Mouse (Mus musculus) heart, postnatal 0 days (tissue): ENCODE measurements around the gene Nfia. TPM values are rescaled to one million over a fixed set of nuclear protein-coding genes. Genes with fewer than 3 reads are reported as not detected.

ENCODE experiments used
- ATAC-seq: fragments of 200-750 bp; cut with Nextera tagmentation; 2 replicates; pipeline ENCODE4 v1.8.0; 2017; ENCODE audit warnings: low read depth, moderate number of reproducible peaks, moderate library complexity; ENCODE audit not compliant: insufficient read depth
- DNase-seq: peaks from one replicate; pipeline ENCODE4 v3.0.0-alpha.2; 2016; ENCODE audit warnings: low spot score
- H3K27ac ChIP-seq: fragments of 300-500 bp; sonication (generic); 2 replicates; pipeline ENCODE4 v1.5.1; 2014; ENCODE audit warnings: low read depth, mild to moderate bottlenecking
- H3K27me3 ChIP-seq: fragments of 300-500 bp; sonication (generic); 2 replicates; pipeline ENCODE4 v1.6.1; 2014; ENCODE audit warnings: low read length, mixed read lengths; ENCODE audit not compliant: control insufficient read depth, insufficient read depth
- H3K36me3 ChIP-seq: fragments of 300-500 bp; sonication (generic); replicated peaks from 2 replicates; pipeline ENCODE4 v1.6.1; 2014; ENCODE audit warnings: low read length, mixed read lengths; ENCODE audit not compliant: control insufficient read depth, insufficient read depth
- H3K4me1 ChIP-seq: fragments of 300-500 bp; sonication (generic); 2 replicates; pipeline ENCODE4 v1.6.1; 2014; ENCODE audit warnings: antibody characterized with exemption; ENCODE audit not compliant: control insufficient read depth, insufficient read depth
- H3K4me2 ChIP-seq: fragments of 300-500 bp; sonication (generic); 2 replicates; pipeline ENCODE4 v1.6.1; 2014; ENCODE audit warnings: low read depth, mild to moderate bottlenecking, low read length, moderate library complexity
- H3K4me3 ChIP-seq: fragments of 300-500 bp; sonication (generic); 2 replicates; pipeline ENCODE4 v1.5.1; 2014; ENCODE audit warnings: low read depth, low read length
- H3K9ac ChIP-seq: fragments of 300-500 bp; sonication (generic); replicated peaks from 2 replicates; pipeline ENCODE4 v1.6.1; 2014; ENCODE audit warnings: low read depth, low read length, mixed read lengths
- H3K9me3 ChIP-seq: fragments of 300-500 bp; sonication (generic); replicated peaks from 2 replicates; pipeline ENCODE4 v1.6.1; 2016; ENCODE audit warnings: low read length; ENCODE audit not compliant: control insufficient read depth
- CTCF ChIP-seq: IDR thresholded peaks from 2 replicates; pipeline ENCODE4 v1.5.1; 2016; ENCODE audit warnings: antibody characterized with exemption, control low read depth, low read depth
- EP300 ChIP-seq: IDR thresholded peaks from 2 replicates; pipeline ENCODE4 v1.6.1; 2016; ENCODE audit warnings: antibody characterized with exemption, low read depth
- WGBS: fragments of 180-500 bp; shearing (Covaris S2); extraction: QIAGEN DNeasy Blood & Tissue Kit; methylation state at CpG from one replicate; pipeline ENCODE4 v1.1.7; 2014; 5-methylcytosine and 5-hydroxymethylcytosine counted together
- polyA plus RNA-seq: library from polyadenylated mRNA; unstranded; fragments of >200 nt; fragmentation: Nextera tagmentation; extraction: Ambion mirVana; gene quantifications from 2 replicates; pipeline ENCODE4 v1.2.1, GENCODE M21; 2015
- total RNA-seq: library from RNA; depleted of rRNA; stranded (reverse); fragments of >200 nt; gene quantifications from 2 replicates; pipeline ENCODE4 v1.2.3, GENCODE M21; 2014; ENCODE audit warnings: low replicate concordance

Gene Nfia
- total and polyA plus RNA-seq, 2 experiments from 2014 or later = 53.8 to 114 TPM

DNA sequence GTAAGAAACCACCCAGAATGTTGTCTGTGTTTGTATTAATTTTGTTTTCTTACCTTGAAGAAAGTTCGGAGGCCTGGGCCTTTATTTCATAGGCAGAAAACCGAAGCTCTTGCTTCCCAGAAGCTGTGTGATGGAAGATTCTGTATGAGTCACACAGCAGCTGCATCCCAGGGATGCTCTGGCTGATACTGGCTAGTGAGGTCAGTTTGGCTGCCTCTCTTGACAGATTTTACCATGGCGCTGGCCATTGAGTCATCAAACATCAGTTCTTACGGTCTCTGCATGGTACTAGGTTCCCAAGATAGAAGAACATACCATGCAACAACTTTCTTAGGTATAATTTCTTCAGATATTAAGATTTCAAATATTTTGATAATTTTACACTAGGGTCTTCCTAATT is 22.3 kb downstream of the Nfia start:
- no peak overlapping the region for H3K4me2 ChIP-seq
- DNase-seq (no peak), ATAC-seq (no peak)
- no peak overlapping the region for H3K4me3 ChIP-seq
- H3K9ac ChIP-seq = no peak overlapping the region
- WGBS = 70% methylated on average over 4 of the region's 4 CpGs
- no peaks in the 10 kb centered on the region for H3K27me3 ChIP-seq
- peaks cover 23% of the 10 kb centered on the region; the same call in 1 of the 2 replicates for H3K4me1 ChIP-seq
- H3K36me3 ChIP-seq = peaks cover 12% of the 10 kb centered on the region; the same call in 1 of the 2 replicates
- no peak overlapping the region for H3K27ac ChIP-seq
- no peaks in the 10 kb centered on the region for H3K9me3 ChIP-seq
- no peak for TF ChIP-seq EP300
- no peak for TF ChIP-seq CTCF

DNA sequence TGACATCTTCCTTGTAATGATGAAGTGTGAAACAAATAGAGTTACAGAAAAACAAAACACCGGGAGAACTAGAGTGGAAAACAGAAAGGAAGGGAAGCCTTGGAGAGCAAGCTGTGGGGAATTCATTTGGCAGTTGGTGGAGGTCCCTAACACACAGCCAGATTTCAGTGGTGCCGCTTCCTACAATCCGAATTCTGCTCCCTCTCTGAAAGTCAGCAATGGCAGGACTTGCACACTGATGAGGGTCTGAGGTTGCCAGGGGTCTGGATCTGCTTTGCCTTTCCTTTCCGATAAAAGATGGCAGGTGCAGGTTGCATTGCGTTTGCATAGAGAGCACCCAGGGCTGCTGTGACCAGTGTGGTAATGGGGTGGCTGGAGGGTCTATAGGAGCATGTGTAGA is 23.4 kb downstream of the Nfia start:
- H3K4me2 ChIP-seq = no peak overlapping the region
- ATAC-seq (no peak), DNase-seq (no peak)
- peaks cover 20% of the 10 kb centered on the region; the same call in 1 of the 2 replicates for H3K4me1 ChIP-seq
- no peak overlapping the region for H3K27ac ChIP-seq
- peaks cover 8% of the 10 kb centered on the region; the same call in 1 of the 2 replicates for H3K36me3 ChIP-seq
- no peak overlapping the region for H3K4me3 ChIP-seq
- H3K9ac ChIP-seq = no peak overlapping the region
- no peaks in the 10 kb centered on the region for H3K27me3 ChIP-seq
- TF ChIP-seq EP300 = no peak
- TF ChIP-seq CTCF = no peak
- H3K9me3 ChIP-seq = no peaks in the 10 kb centered on the region
- WGBS = 76% methylated on average over 5 of the region's 5 CpGs

DNA sequence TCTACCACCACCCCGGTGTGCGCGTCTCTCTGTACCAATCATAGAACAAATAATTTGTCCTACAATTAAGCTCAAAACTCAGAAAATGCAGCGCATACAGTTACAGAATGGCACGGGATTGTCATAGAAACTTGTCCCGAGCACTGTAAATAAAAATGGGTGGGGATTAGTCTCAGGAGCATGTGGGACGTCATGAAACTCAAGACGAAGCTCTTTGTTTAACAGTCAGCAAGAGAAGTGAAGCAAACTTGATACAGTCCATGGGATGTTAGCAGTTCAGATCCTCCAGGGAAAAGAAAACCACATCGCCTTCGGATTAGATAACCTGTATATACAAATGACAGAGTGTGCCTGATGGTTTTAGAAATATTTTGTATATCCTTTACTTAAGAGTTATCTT is 24.0 kb downstream of the Nfia start:
- 73% methylated on average over 10 of the region's 10 CpGs for WGBS
- TF ChIP-seq CTCF = no peak
- no peak for TF ChIP-seq EP300
- no peak for ATAC-seq
- Histone ChIP-seq H3K27ac (no peak overlapping the region), H3K4me3 (no peak overlapping the region), H3K4me2 (no peak overlapping the region), H3K9me3 (no peaks in the 10 kb centered on the region), H3K36me3 (peaks cover 4% of the 10 kb centered on the region; the same call in 1 of the 2 replicates), H3K4me1 (peaks cover 20% of the 10 kb centered on the region; the same call in 1 of the 2 replicates), H3K9ac (no peak overlapping the region), H3K27me3 (no peaks in the 10 kb centered on the region)
- DNase-seq = no peak

DNA sequence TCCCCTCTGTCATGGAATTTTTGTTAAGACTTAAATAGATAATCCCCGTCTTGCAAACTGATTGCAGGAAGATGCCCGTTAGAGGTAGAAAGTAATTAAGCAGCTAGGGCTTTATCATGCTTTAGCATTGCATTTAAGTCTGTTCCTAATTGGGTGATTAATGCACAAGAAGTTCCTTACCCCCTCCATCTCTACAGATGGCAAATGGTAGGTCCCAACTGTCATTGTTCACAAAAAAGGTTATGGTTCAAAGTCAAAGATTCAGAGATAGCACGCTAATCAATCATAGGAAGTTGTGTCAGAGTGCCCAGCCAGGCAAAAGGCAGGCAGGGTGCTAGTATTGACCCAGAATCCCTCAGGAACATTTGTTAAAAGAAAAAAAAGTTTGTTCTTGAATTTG is 31.3 kb downstream of the Nfia start:
- no peak for ATAC-seq
- H3K4me3 ChIP-seq = no peak overlapping the region
- no peak overlapping the region for H3K27ac ChIP-seq
- peaks cover 7% of the 10 kb centered on the region; the same call in 1 of the 2 replicates for H3K36me3 ChIP-seq
- no peak overlapping the region for H3K4me2 ChIP-seq
- no peak for TF ChIP-seq CTCF
- no peak for TF ChIP-seq EP300
- peaks cover 14% of the 10 kb centered on the region; the same call in 1 of the 2 replicates for H3K4me1 ChIP-seq
- H3K9ac ChIP-seq = no peak overlapping the region
- DNase-seq = no peak
- H3K9me3 ChIP-seq = no peaks in the 10 kb centered on the region
- 87% methylated on average over 3 of the region's 3 CpGs for WGBS
- H3K27me3 ChIP-seq = no peaks in the 10 kb centered on the region

DNA sequence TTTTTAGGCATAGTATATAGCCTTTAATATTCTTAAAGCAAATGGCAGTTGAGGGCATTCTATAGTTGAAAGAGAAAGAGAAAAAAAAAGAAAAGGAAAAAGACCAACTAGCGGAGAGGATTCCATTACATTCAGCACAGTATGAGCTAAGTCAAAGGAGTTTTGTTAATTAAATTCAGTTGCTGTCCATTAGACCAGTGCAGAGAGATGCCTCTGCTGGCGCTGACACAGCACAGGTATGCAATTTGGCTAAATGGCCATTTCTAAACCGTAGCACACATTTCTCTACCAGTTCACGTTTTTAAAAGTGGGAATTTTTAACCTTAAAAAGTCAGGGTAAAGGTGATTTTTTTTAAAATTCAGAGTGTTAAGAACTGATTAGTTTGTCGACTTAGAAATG is 32.1 kb downstream of the Nfia start:
- Histone ChIP-seq H3K4me2 (no peak overlapping the region), H3K9ac (no peak overlapping the region), H3K4me3 (no peak overlapping the region), H3K27ac (no peak overlapping the region), H3K36me3 (peaks cover 7% of the 10 kb centered on the region; the same call in 1 of the 2 replicates), H3K4me1 (peaks cover 19% of the 10 kb centered on the region), H3K9me3 (no peaks in the 10 kb centered on the region), H3K27me3 (no peaks in the 10 kb centered on the region)
- ATAC-seq (no peak), DNase-seq (no peak)
- TF ChIP-seq CTCF = no peak
- no peak for TF ChIP-seq EP300
- WGBS = 82% methylated on average over 5 of the region's 5 CpGs

DNA sequence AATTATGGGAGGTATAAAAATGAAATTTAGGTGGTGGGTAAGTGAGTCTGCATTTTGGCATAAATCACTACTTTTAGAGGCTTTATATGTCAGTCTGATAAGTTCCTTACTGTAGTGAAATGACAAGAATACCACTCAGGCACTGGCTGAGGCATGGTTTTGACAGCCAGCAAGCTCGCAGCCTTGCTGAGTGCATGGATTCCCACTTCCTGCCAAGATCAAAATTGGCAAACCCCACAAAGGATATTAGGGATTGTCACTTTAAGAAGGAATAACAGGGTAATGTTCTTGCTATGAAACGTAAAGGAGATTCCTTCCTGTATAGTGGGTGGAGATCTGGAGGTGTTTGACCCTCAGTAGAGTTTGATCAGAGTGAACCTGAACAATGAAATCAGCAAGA is 32.7 kb downstream of the Nfia start:
- no peaks in the 10 kb centered on the region for H3K9me3 ChIP-seq
- H3K9ac ChIP-seq = no peak overlapping the region
- H3K4me3 ChIP-seq = 0 out of 2 replicates have a peak overlapping the region, but pooled peaks have one; percentile 7
- no peaks in the 10 kb centered on the region for H3K27me3 ChIP-seq
- no peak for DNase-seq
- no peak for TF ChIP-seq CTCF
- TF ChIP-seq EP300 = no peak
- H3K4me1 ChIP-seq = peaks cover 25% of the 10 kb centered on the region
- peak overlapping the region; percentile 18; the same call in 1 of the 2 replicates for H3K4me2 ChIP-seq
- H3K27ac ChIP-seq = peak overlapping the region; percentile 43
- ATAC-seq = no peak
- H3K36me3 ChIP-seq = peaks cover 7% of the 10 kb centered on the region; the same call in 1 of the 2 replicates
- WGBS = 6% methylated on average over 2 of the region's 2 CpGs
